Mouse (Mus musculus): Measurements from ENCODE around the gene Plxnd1.

The Plxnd1 gene

GRCm38 (mm10) chr6:115982889-115983288 is 11.9 kb downstream of the Plxnd1 start:
- DNase-seq (ENCODE audit: low read depth, low spot score): no peak

- DNase-seq (ENCODE audit: low read depth, low spot score): no peak
These were observed 16.2 kb downstream of the Plxnd1 start for GRCm38 (mm10) chr6:115978596-115978995.

- DNase-seq (ENCODE audit: low read depth, low spot score): no peak
These were observed 17.0 kb downstream of the Plxnd1 start for GRCm38 (mm10) chr6:115977810-115978209.

- no peak for DNase-seq (ENCODE audit: low read depth, low spot score)
These were observed 19.2 kb downstream of the Plxnd1 start for GRCm38 (mm10) chr6:115975606-115976005.

GRCm38 (mm10) chr6:115973881-115974662 is 20.7 kb downstream of the Plxnd1 start:
- DNase-seq (ENCODE audit: low read depth, low spot score): no peak

GRCm38 (mm10) chr6:115973139-115973875 is 21.5 kb downstream of the Plxnd1 start:
- DNase-seq (ENCODE audit: low read depth, low spot score): no peak

- DNase-seq (ENCODE audit: low read depth, low spot score): no peak
These were observed 22.6 kb downstream of the Plxnd1 start for GRCm38 (mm10) chr6:115972083-115972764.

GRCm38 (mm10) chr6:115971273-115972060 is 23.3 kb downstream of the Plxnd1 start:
- no peak for DNase-seq (ENCODE audit: low read depth, low spot score)

GRCm38 (mm10) chr6:115969952-115970351 is 24.9 kb downstream of the Plxnd1 start:
- DNase-seq (ENCODE audit: low read depth, low spot score): no peak

GRCm38 (mm10) chr6:115969103-115969502 is 25.7 kb downstream of the Plxnd1 start:
- DNase-seq (ENCODE audit: low read depth, low spot score): no peak

- no peak for DNase-seq (ENCODE audit: low read depth, low spot score)
These were observed 26.1 kb downstream of the Plxnd1 start for GRCm38 (mm10) chr6:115968700-115969099.

GRCm38 (mm10) chr6:115968086-115968485 is 26.7 kb downstream of the Plxnd1 start:
- DNase-seq (ENCODE audit: low read depth, low spot score): no peak

- DNase-seq (ENCODE audit: low read depth, low spot score): no peak
These were observed 27.4 kb downstream of the Plxnd1 start for GRCm38 (mm10) chr6:115967291-115967880.

GRCm38 (mm10) chr6:115966227-115966966 is 28.4 kb downstream of the Plxnd1 start:
- no peak for DNase-seq (ENCODE audit: low read depth, low spot score)

- DNase-seq (ENCODE audit: low read depth, low spot score): no peak
These were observed 31.1 kb downstream of the Plxnd1 start for GRCm38 (mm10) chr6:115963656-115964055.

GRCm38 (mm10) chr6:115962439-115963085 is 32.2 kb downstream of the Plxnd1 start:
- DNase-seq (ENCODE audit: low read depth, low spot score): no peak

- no peak for DNase-seq (ENCODE audit: low read depth, low spot score)
These were observed 33.1 kb downstream of the Plxnd1 start for GRCm38 (mm10) chr6:115961743-115962142.

- no peak for DNase-seq (ENCODE audit: low read depth, low spot score)
These were observed 34.5 kb downstream of the Plxnd1 start for GRCm38 (mm10) chr6:115960322-115960721.

- DNase-seq (ENCODE audit: low read depth, low spot score): peak; percentile 76
These were observed 35.6 kb downstream of the Plxnd1 start for GRCm38 (mm10) chr6:115959151-115959691.

- no peak for DNase-seq (ENCODE audit: low read depth, low spot score)
These were observed 36.4 kb downstream of the Plxnd1 start for GRCm38 (mm10) chr6:115958445-115958844.

Measured in skeletal muscle tissue, adult 2 months (tissue).